Mouse (Mus musculus) bone marrow, adult 2 months (tissue): ENCODE results near the gene Phykpl. TPM values are rescaled to one million over a fixed set of nuclear protein-coding genes. Genes with fewer than 3 reads are reported as not detected.

Experiments used
- H3K27ac ChIP-seq: fragments of 200-500 bp; 2 replicates; pipeline ENCODE4 v1.5.1; 2012; ENCODE audit warnings: low read depth, mild to moderate bottlenecking, control low read depth, inconsistent platforms, low read length; ENCODE audit not compliant: control insufficient read depth, poor library complexity, insufficient read depth
- H3K4me1 ChIP-seq: fragments of 200-500 bp; 2 replicates; pipeline ENCODE4 v1.6.1; 2011; ENCODE audit warnings: low read length; ENCODE audit not compliant: control insufficient read depth, insufficient read depth
- H3K4me3 ChIP-seq: fragments of 200-500 bp; replicated peaks from 2 replicates; pipeline ENCODE3; 2011; ENCODE audit warnings: mild to moderate bottlenecking, low read depth, low read length, control low read depth; ENCODE audit not compliant: control insufficient read depth
- CTCF ChIP-seq: fragments of 200-500 bp; IDR thresholded peaks from 2 replicates; pipeline ENCODE4 v1.5.1; 2011; ENCODE audit warnings: low read length, control low read depth; ENCODE audit not compliant: control insufficient read depth, insufficient read depth
- POLR2A ChIP-seq: fragments of 200-500 bp; IDR thresholded peaks from 2 replicates; pipeline ENCODE4 v1.6.1; 2011; ENCODE audit warnings: low read depth, mild to moderate bottlenecking, control low read depth, low read length, borderline replicate concordance; ENCODE audit not compliant: control insufficient read depth
- WGBS: fragments of 180-500 bp; shearing (Covaris S2); methylation state at CpG from one replicate; pipeline ENCODE4 v1.1.7; 2018; 5-methylcytosine and 5-hydroxymethylcytosine counted together
- polyA plus RNA-seq: library from polyadenylated mRNA; stranded (reverse); fragments of >200 nt; gene quantifications from 2 replicates; pipeline ENCODE4 v1.2.4, GENCODE M21; 2011; ENCODE audit warnings: low replicate concordance; ENCODE audit not compliant: missing spikeins, insufficient read depth, insufficient read length

Phykpl gene
- polyA plus RNA-seq, 1 experiment, result 10.8 TPM

GRCm38 (mm10) chr11:51591915-51592314 is 7.4 kb downstream of the Phykpl start:
- WGBS, result 89% methylated on average over 7 of the region's 7 CpGs
- H3K27ac ChIP-seq, result no peak overlapping the region
- no peaks in the 10 kb centered on the region for H3K4me1 ChIP-seq
- TF ChIP-seq CTCF (no peak), POLR2A (no peak)
- H3K4me3 ChIP-seq, result no peak overlapping the region

- 93% methylated on average over 4 of the region's 4 CpGs for WGBS
- Histone ChIP-seq H3K27ac (no peak overlapping the region), H3K4me1 (no peaks in the 10 kb centered on the region), H3K4me3 (no peak overlapping the region)
- TF ChIP-seq CTCF, result no peak
These were observed 8.8 kb downstream of the Phykpl start for GRCm38 (mm10) chr11:51593368-51593767.

GRCm38 (mm10) chr11:51593849-51594248 is 9.3 kb downstream of the Phykpl start:
- TF ChIP-seq POLR2A, result no peak
- TF ChIP-seq CTCF, result no peak
- no peak overlapping the region for H3K27ac ChIP-seq
- no peak overlapping the region for H3K4me3 ChIP-seq
- WGBS, result 94% methylated on average over 6 of the region's 6 CpGs
- H3K4me1 ChIP-seq, result no peaks in the 10 kb centered on the region

- TF ChIP-seq POLR2A (no peak), CTCF (no peak)
- Histone ChIP-seq H3K4me1 (no peaks in the 10 kb centered on the region), H3K4me3 (no peak overlapping the region), H3K27ac (no peak overlapping the region)
- WGBS, result 26% methylated on average over 3 of the region's 3 CpGs
These were observed 10.3 kb downstream of the Phykpl start for GRCm38 (mm10) chr11:51594715-51595350.

GRCm38 (mm10) chr11:51595459-51596083 is 11.0 kb downstream of the Phykpl start:
- Histone ChIP-seq H3K4me1 (no peaks in the 10 kb centered on the region), H3K4me3 (no peak overlapping the region), H3K27ac (no peak overlapping the region)
- TF ChIP-seq POLR2A (no peak), CTCF (no peak)
- WGBS, result 67% methylated on average over 1 of the region's 1 CpGs

- H3K4me3 ChIP-seq, result no peak overlapping the region
- WGBS, result 72% methylated on average over 2 of the region's 2 CpGs
- no peaks in the 10 kb centered on the region for H3K4me1 ChIP-seq
- no peak overlapping the region for H3K27ac ChIP-seq
- TF ChIP-seq POLR2A (no peak), CTCF (no peak)
These were observed 13.0 kb downstream of the Phykpl start for GRCm38 (mm10) chr11:51597553-51597952.

- no peaks in the 10 kb centered on the region for H3K4me1 ChIP-seq
- no peak overlapping the region; the same call in 1 of the 2 replicates for H3K27ac ChIP-seq
- no peak overlapping the region for H3K4me3 ChIP-seq
- WGBS, result 83% methylated on average over 3 of the region's 3 CpGs
- TF ChIP-seq CTCF (no peak), POLR2A (no peak)
These were observed 17.7 kb downstream of the Phykpl start for GRCm38 (mm10) chr11:51602253-51602652.

GRCm38 (mm10) chr11:51605602-51606446 is 21.3 kb downstream of the Phykpl start:
- Histone ChIP-seq H3K27ac (peak overlapping the region; percentile 95), H3K4me3 (peak overlapping the region; percentile 79), H3K4me1 (no peaks in the 10 kb centered on the region; the same call in 1 of the 2 replicates)
- TF ChIP-seq CTCF (no peak), POLR2A (peak; percentile 66; the same call in 1 of the 2 replicates)
- under 1% methylated on average over 81 of the region's 81 CpGs for WGBS
